Mouse (Mus musculus) ovary, adult 2 months (tissue): ENCODE results near the gene Usp45. TPM values are rescaled to one million over a fixed set of nuclear protein-coding genes. Genes with fewer than 3 reads are reported as not detected.

ENCODE experiments used
- polyA plus RNA-seq: library from polyadenylated mRNA; depleted of rRNA; stranded (reverse); fragments of >200 nt; gene quantifications from 2 replicates; pipeline ENCODE4 v1.2.3, GENCODE M21; 2012; rRNA removed

Gene Usp45
- polyA plus RNA-seq, result 3.7 TPM in 2 replicates

GRCm38 (mm10) chr4:21766863-21767304, at the start of gene Usp45, which contains the start of gene Tstd3:
Gene Usp45 (plus strand): TSS chr4:21767156.
Gene Tstd3 (minus strand): TSS chr4:21767212.

DNA sequence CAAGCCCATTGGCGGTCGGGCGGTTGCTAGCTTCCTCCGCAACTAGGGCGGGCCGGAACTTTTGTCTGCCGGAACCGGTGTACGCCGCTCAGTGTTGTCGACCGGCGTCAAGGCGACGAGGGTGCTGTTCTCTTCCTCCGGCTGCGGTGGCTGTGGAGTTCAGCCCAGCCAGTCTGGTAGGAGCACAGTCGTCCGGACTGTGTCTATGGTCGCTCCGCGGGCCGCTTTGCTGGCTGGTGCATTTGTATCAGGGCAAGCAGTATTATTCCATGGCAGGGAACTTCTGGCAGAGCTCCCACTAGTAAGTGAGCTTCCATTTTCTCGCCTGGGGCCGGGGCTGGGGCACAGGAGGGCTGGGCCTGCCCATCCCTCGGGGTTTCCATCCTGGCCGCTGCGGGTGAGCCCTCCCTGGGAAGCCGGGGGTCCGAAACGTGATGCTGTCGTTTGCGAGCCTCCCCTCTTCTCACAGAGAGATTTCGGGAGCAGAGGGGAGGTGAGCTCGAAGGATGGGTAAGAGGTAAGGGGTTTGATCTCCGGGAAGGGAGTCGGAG, 39.3 kb upstream of the Usp45 start, which contains the start of gene Ccnc:
TSS of gene Ccnc (plus strand) at position 87 of the 551 bp plus-strand sequence.

GRCm38 (mm10) chr4:21847481-21848286, 80.7 kb downstream of the Usp45 start, which contains the start of gene Pnisr:
Gene Pnisr (plus strand): TSS chr4:21847583.

GRCm38 (mm10) chr4:21879565-21880220, 112.7 kb downstream of the Usp45 start, which contains the start of gene Coq3:
Gene Coq3 (plus strand): TSS chr4:21879673.

Other genes starting within 250 kb of the Usp45 start
- 0.09 and 0.34 TPM in 2 replicates for gene Prdm13, start 81.2 kb upstream of the Usp45 start, polyA plus RNA-seq
- gene Ccnc, start 39.5 kb upstream of the Usp45 start, polyA plus RNA-seq, result 2.8 and 4.3 TPM in 2 replicates
- gene Tstd3, start 56 bp downstream of the Usp45 start, polyA plus RNA-seq, result 0.43 and 0.78 TPM in 2 replicates
- gene Pnisr, start 80.4 kb downstream of the Usp45 start, polyA plus RNA-seq, result 38.2 and 58.6 TPM in 2 replicates
- 1.8 and 3.1 TPM in 2 replicates for gene Coq3, start 112.5 kb downstream of the Usp45 start, polyA plus RNA-seq
- gene Faxc, start 164.2 kb downstream of the Usp45 start, polyA plus RNA-seq, result 3.4 and 3.6 TPM in 2 replicates